ENCODE assay signal across 13 mouse cellular contexts in the genomic region with DNA sequence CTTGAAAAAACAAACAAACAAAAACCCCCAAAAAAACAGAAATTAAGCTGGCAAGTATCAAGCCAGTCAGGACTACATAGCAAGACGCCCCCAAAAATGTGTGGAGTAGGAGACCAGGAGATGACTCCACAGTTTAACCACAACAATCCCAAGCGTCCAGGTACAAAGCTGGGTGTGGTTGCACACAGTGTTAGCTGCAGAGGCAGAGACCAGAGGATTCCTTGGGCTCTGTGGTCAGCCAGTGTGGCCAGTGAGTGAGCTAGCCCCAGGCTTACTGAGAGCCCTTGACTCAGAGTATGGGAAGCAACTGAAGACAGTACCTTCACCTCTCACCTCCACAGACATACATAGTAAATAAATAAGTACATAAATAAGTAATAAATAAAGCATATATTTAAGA. TPM values are rescaled to one million over a fixed set of nuclear protein-coding genes. Genes with fewer than 3 reads are reported as not detected.
DNase-seq lines count a peak whose midpoint lies in the region; ATAC-seq lines count a peak whose summit lies in the region.
"Had no signal": no experiment of that assay in that cellular context is flagged by ENCODE, and none has a peak within 500 bp of the region (broad histone marks: within the 10 kb centered on the region; RNA-seq: fewer than 3 reads in every experiment).

No protein-coding gene starts in this region.

- no peaks in the 10 kb centered on the region for H3K36me3 ChIP-seq in forebrain, embryonic 15.5 days
- H3K36me3 ChIP-seq in forebrain, embryonic 13.5 days (ENCODE audit: poor library complexity, severe bottlenecking): no peaks in the 10 kb centered on the region
- 0 out of 2 replicates have a peak, but pooled peaks cover 2% of the 10 kb centered on the region for H3K36me3 ChIP-seq in heart, embryonic 14.5 days (ENCODE audit: control insufficient read depth, insufficient read depth, low read length)
- no peaks in the 10 kb centered on the region for H3K36me3 ChIP-seq in midbrain, embryonic 15.5 days (replicated peaks)
- H3K36me3 ChIP-seq in midbrain, embryonic 14.5 days (ENCODE audit: control insufficient read depth, insufficient read depth, low read length): no peaks in the 10 kb centered on the region
- H3K36me3 ChIP-seq in neural tube, embryonic 15.5 days: no peaks in the 10 kb centered on the region
- H3K36me3 ChIP-seq: hindbrain, embryonic 12.5 days had no signal

- no peak for DNase-seq in heart, postnatal 4 days
- no peak for DNase-seq in midbrain, embryonic 14.5 days
- no peak for DNase-seq in right cerebral cortex, postnatal 36 days (ENCODE audit: low spot score in 2 of 2)
- DNase-seq: B cell, adult 2 months; kidney, adult 11 months; layer of hippocampus, adult 9-11 months; liver had no signal

- no peaks in the 10 kb centered on the region for H3K9me3 ChIP-seq in forebrain, embryonic 15.5 days
- H3K9me3 ChIP-seq in forebrain, embryonic 13.5 days (replicated peaks): no peaks in the 10 kb centered on the region
- H3K9me3 ChIP-seq in heart, embryonic 14.5 days (ENCODE audit: control insufficient read depth, low read length): 0 out of 2 replicates have a peak, but pooled peaks cover 4% of the 10 kb centered on the region
- H3K9me3 ChIP-seq in midbrain, embryonic 15.5 days: no peaks in the 10 kb centered on the region
- H3K9me3 ChIP-seq in midbrain, embryonic 14.5 days (ENCODE audit: control insufficient read depth, low read length): no peaks in the 10 kb centered on the region
- H3K9me3 ChIP-seq in neural tube, embryonic 15.5 days (replicated peaks): no peaks in the 10 kb centered on the region
- H3K9me3 ChIP-seq: hindbrain, embryonic 12.5 days had no signal

- no peaks in the 10 kb centered on the region for H3K27me3 ChIP-seq in forebrain, embryonic 15.5 days
- H3K27me3 ChIP-seq in forebrain, embryonic 13.5 days: no peaks in the 10 kb centered on the region
- no peaks in the 10 kb centered on the region for H3K27me3 ChIP-seq in heart, embryonic 14.5 days (ENCODE audit: control insufficient read depth, insufficient read depth, low read length)
- H3K27me3 ChIP-seq in midbrain, embryonic 15.5 days (replicated peaks): no peaks in the 10 kb centered on the region
- no peaks in the 10 kb centered on the region for H3K27me3 ChIP-seq in midbrain, embryonic 14.5 days (ENCODE audit: control insufficient read depth, insufficient read depth, low read length)
- no peaks in the 10 kb centered on the region for H3K27me3 ChIP-seq in neural tube, embryonic 15.5 days (replicated peaks)

- 72% methylated on average over 2 of the region's 2 CpGs for WGBS in forebrain, embryonic 15.5 days
- 63% methylated on average over 2 of the region's 2 CpGs for WGBS in forebrain, embryonic 13.5 days
- 71% methylated on average over 2 of the region's 2 CpGs for WGBS in heart, embryonic 14.5 days
- 60% methylated on average over 2 of the region's 2 CpGs for WGBS in midbrain, embryonic 15.5 days
- 62% methylated on average over 2 of the region's 2 CpGs for WGBS in midbrain, embryonic 14.5 days
- WGBS in neural tube, embryonic 15.5 days: 70% methylated on average over 2 of the region's 2 CpGs

- no peak overlapping the region for H3K4me3 ChIP-seq in forebrain, embryonic 15.5 days
- no peak overlapping the region for H3K4me3 ChIP-seq in forebrain, embryonic 13.5 days
- H3K4me3 ChIP-seq in heart, embryonic 14.5 days (ENCODE audit: control insufficient read depth in 1 of 2, insufficient read depth in 1 of 2, low read depth in 1 of 2, low read length in 2 of 2): peak overlapping the region in 1 of 2 experiments; percentile 60; a peak in 1 of 4 replicates
- no peak overlapping the region for H3K4me3 ChIP-seq in midbrain, embryonic 15.5 days
- no peak overlapping the region for H3K4me3 ChIP-seq in midbrain, embryonic 14.5 days (replicated peaks; ENCODE audit: low read depth, low read length)
- H3K4me3 ChIP-seq in neural tube, embryonic 15.5 days (replicated peaks): no peak overlapping the region

- H3K4me2 ChIP-seq in forebrain, embryonic 15.5 days (replicated peaks): no peak overlapping the region
- no peak overlapping the region for H3K4me2 ChIP-seq in forebrain, embryonic 13.5 days
- peak overlapping the region; percentile 76 for H3K4me2 ChIP-seq in heart, embryonic 14.5 days (ENCODE audit: low read length)
- peak overlapping the region; percentile 94 for H3K4me2 ChIP-seq in midbrain, embryonic 15.5 days
- H3K4me2 ChIP-seq in midbrain, embryonic 14.5 days (ENCODE audit: low read length): no peak overlapping the region
- peak overlapping the region; percentile 80; the same call in 1 of the 2 replicates for H3K4me2 ChIP-seq in neural tube, embryonic 15.5 days

- H3K4me1 ChIP-seq in forebrain, embryonic 15.5 days: peaks cover 18% of the 10 kb centered on the region
- H3K4me1 ChIP-seq in forebrain, embryonic 13.5 days: peaks cover 17% of the 10 kb centered on the region
- H3K4me1 ChIP-seq in heart, embryonic 14.5 days (ENCODE audit: control insufficient read depth in 2 of 2, insufficient read depth in 2 of 2, low read length in 2 of 2): peaks cover 14 to 27% of the 10 kb centered on the region in 2 experiments
- H3K4me1 ChIP-seq in midbrain, embryonic 15.5 days: peaks cover 18% of the 10 kb centered on the region
- H3K4me1 ChIP-seq in midbrain, embryonic 14.5 days (ENCODE audit: control insufficient read depth, insufficient read depth, low read length): 0 out of 2 replicates have a peak, but pooled peaks cover 4% of the 10 kb centered on the region
- H3K4me1 ChIP-seq in neural tube, embryonic 15.5 days: peaks cover 21% of the 10 kb centered on the region

- no peak for ATAC-seq in forebrain, embryonic 15.5 days (replicated peaks)
- no peak for ATAC-seq in forebrain, embryonic 13.5 days
- ATAC-seq in heart, embryonic 14.5 days (ENCODE audit: insufficient number of reproducible peaks, insufficient read depth, low FRiP score, low read depth): no peak
- no peak for ATAC-seq in midbrain, embryonic 15.5 days (replicated peaks)
- no peak for ATAC-seq in midbrain, embryonic 14.5 days (ENCODE audit: low FRiP score, low TSS enrichment)
- no peak for ATAC-seq in neural tube, embryonic 15.5 days (ENCODE audit: low FRiP score)

- peak overlapping the region; percentile 80; the same call in 1 of the 2 replicates for H3K9ac ChIP-seq in forebrain, embryonic 15.5 days (replicated peaks)
- H3K9ac ChIP-seq in forebrain, embryonic 13.5 days: no peak overlapping the region
- peak overlapping the region; percentile 86 for H3K9ac ChIP-seq in heart, embryonic 14.5 days (ENCODE audit: low read length)
- H3K9ac ChIP-seq in midbrain, embryonic 15.5 days: no peak overlapping the region
- no peak overlapping the region for H3K9ac ChIP-seq in midbrain, embryonic 14.5 days (replicated peaks; ENCODE audit: low read length)
- no peak overlapping the region for H3K9ac ChIP-seq in neural tube, embryonic 15.5 days (replicated peaks)

- no peak overlapping the region for H3K27ac ChIP-seq in forebrain, embryonic 15.5 days (replicated peaks)
- no peak overlapping the region for H3K27ac ChIP-seq in forebrain, embryonic 13.5 days
- no peak overlapping the region for H3K27ac ChIP-seq in heart, embryonic 14.5 days (replicated peaks in 1 of 2; ENCODE audit: control insufficient read depth in 1 of 2, insufficient read depth in 1 of 2, low read depth in 2 of 2, low read length in 2 of 2)
- H3K27ac ChIP-seq in midbrain, embryonic 15.5 days: no peak overlapping the region
- H3K27ac ChIP-seq in midbrain, embryonic 14.5 days (replicated peaks; ENCODE audit: low read depth, low read length): no peak overlapping the region
- H3K27ac ChIP-seq in neural tube, embryonic 15.5 days (replicated peaks): no peak overlapping the region

RNA-seq across cellular contexts. Expression of a gene that starts 12.7 kb away (rescaled TPM):
- polyA plus RNA-seq in forebrain, embryonic 15.5 days (2015; fragmentation: Nextera tagmentation; extraction: Ambion mirVana): 94.6 and 95.4 TPM in 2 replicates
- 88.0 and 96.4 TPM in 2 replicates for polyA plus RNA-seq in forebrain, embryonic 13.5 days (2015; fragmentation: Nextera tagmentation; extraction: Ambion mirVana)
- 60.0 and 68.7 TPM in 2 replicates for polyA plus RNA-seq in heart, embryonic 14.5 days (2014; fragmentation: Nextera tagmentation; extraction: Ambion mirVana)
- 10 to 100 TPM; 42.4 to 43.5 TPM for total RNA-seq in heart, postnatal 4 days (2021)
- polyA plus RNA-seq in midbrain, embryonic 15.5 days (2015; fragmentation: Nextera tagmentation; extraction: Ambion mirVana): 80.2 and 83.3 TPM in 2 replicates
- 78.9 and 97.7 TPM in 2 replicates for polyA plus RNA-seq in midbrain, embryonic 14.5 days (2014; fragmentation: Nextera tagmentation; extraction: Ambion mirVana)
- polyA plus RNA-seq in neural tube, embryonic 15.5 days (2015; fragmentation: Nextera tagmentation; extraction: Ambion mirVana): 78.5 and 93.5 TPM in 2 replicates

RNA-seq across cellular contexts. Expression of a gene that starts 22.1 kb away (rescaled TPM):
- 0.11 TPM in 2 replicates for polyA plus RNA-seq in forebrain, embryonic 15.5 days (2015; fragmentation: Nextera tagmentation; extraction: Ambion mirVana)
- 0.06 TPM in 1 of 2 replicates, not detected in the other for polyA plus RNA-seq in forebrain, embryonic 13.5 days (2015; fragmentation: Nextera tagmentation; extraction: Ambion mirVana)
- 0.22 TPM in 1 of 2 replicates, not detected in the other for polyA plus RNA-seq in heart, embryonic 14.5 days (2014; fragmentation: Nextera tagmentation; extraction: Ambion mirVana)
- under 1 TPM; 0.52 to 0.86 TPM for total RNA-seq in heart, postnatal 4 days (2021)
- 0.08 TPM in 1 of 2 replicates, not detected in the other for polyA plus RNA-seq in midbrain, embryonic 15.5 days (2015; fragmentation: Nextera tagmentation; extraction: Ambion mirVana)
- polyA plus RNA-seq in midbrain, embryonic 14.5 days (2014; fragmentation: Nextera tagmentation; extraction: Ambion mirVana): not detected in 2 replicates
- 0.09 and 0.18 TPM in 2 replicates for polyA plus RNA-seq in neural tube, embryonic 15.5 days (2015; fragmentation: Nextera tagmentation; extraction: Ambion mirVana)
- polyA plus RNA-seq: hindbrain, embryonic 12.5 days had no signal

RNA-seq across cellular contexts. Expression of a gene that starts 27.4 kb away (rescaled TPM):
- 23.9 and 24.0 TPM in 2 replicates for polyA plus RNA-seq in forebrain, embryonic 15.5 days (2015; fragmentation: Nextera tagmentation; extraction: Ambion mirVana)
- 21.4 and 23.2 TPM in 2 replicates for polyA plus RNA-seq in forebrain, embryonic 13.5 days (2015; fragmentation: Nextera tagmentation; extraction: Ambion mirVana)
- 12.7 and 15.7 TPM in 2 replicates for polyA plus RNA-seq in heart, embryonic 14.5 days (2014; fragmentation: Nextera tagmentation; extraction: Ambion mirVana)
- total RNA-seq in heart, postnatal 4 days (2021): 1 to 10 TPM; 9.0 to 9.5 TPM
- 22.0 and 25.1 TPM in 2 replicates for polyA plus RNA-seq in midbrain, embryonic 15.5 days (2015; fragmentation: Nextera tagmentation; extraction: Ambion mirVana)
- 16.4 and 18.9 TPM in 2 replicates for polyA plus RNA-seq in midbrain, embryonic 14.5 days (2014; fragmentation: Nextera tagmentation; extraction: Ambion mirVana)
- 22.2 and 23.0 TPM in 2 replicates for polyA plus RNA-seq in neural tube, embryonic 15.5 days (2015; fragmentation: Nextera tagmentation; extraction: Ambion mirVana)

RNA-seq across cellular contexts. Expression of a gene that starts 27.6 kb away (rescaled TPM):
- polyA plus RNA-seq in forebrain, embryonic 15.5 days (2015; fragmentation: Nextera tagmentation; extraction: Ambion mirVana): 2.6 and 2.7 TPM in 2 replicates
- 3.6 and 4.1 TPM in 2 replicates for polyA plus RNA-seq in forebrain, embryonic 13.5 days (2015; fragmentation: Nextera tagmentation; extraction: Ambion mirVana)
- 15.2 and 15.4 TPM in 2 replicates for polyA plus RNA-seq in heart, embryonic 14.5 days (2014; fragmentation: Nextera tagmentation; extraction: Ambion mirVana)
- total RNA-seq in heart, postnatal 4 days (2021): 10 to 100 TPM; 39.0 to 47.2 TPM
- 2.1 and 2.5 TPM in 2 replicates for polyA plus RNA-seq in midbrain, embryonic 15.5 days (2015; fragmentation: Nextera tagmentation; extraction: Ambion mirVana)
- polyA plus RNA-seq in midbrain, embryonic 14.5 days (2014; fragmentation: Nextera tagmentation; extraction: Ambion mirVana): 1.6 and 1.9 TPM in 2 replicates
- 1.9 and 2.1 TPM in 2 replicates for polyA plus RNA-seq in neural tube, embryonic 15.5 days (2015; fragmentation: Nextera tagmentation; extraction: Ambion mirVana)

RNA-seq across cellular contexts. Expression of a gene that starts 49.5 kb away (rescaled TPM):
- 123 and 127 TPM in 2 replicates for polyA plus RNA-seq in forebrain, embryonic 15.5 days (2015; fragmentation: Nextera tagmentation; extraction: Ambion mirVana)
- 87.9 and 92.4 TPM in 2 replicates for polyA plus RNA-seq in forebrain, embryonic 13.5 days (2015; fragmentation: Nextera tagmentation; extraction: Ambion mirVana)
- polyA plus RNA-seq in heart, embryonic 14.5 days (2014; fragmentation: Nextera tagmentation; extraction: Ambion mirVana): 39.2 and 43.6 TPM in 2 replicates
- total RNA-seq in heart, postnatal 4 days (2021): 10 to 100 TPM; 30.2 to 32.3 TPM
- 112 and 121 TPM in 2 replicates for polyA plus RNA-seq in midbrain, embryonic 15.5 days (2015; fragmentation: Nextera tagmentation; extraction: Ambion mirVana)
- polyA plus RNA-seq in midbrain, embryonic 14.5 days (2014; fragmentation: Nextera tagmentation; extraction: Ambion mirVana): 100.0 and 101 TPM in 2 replicates
- polyA plus RNA-seq in neural tube, embryonic 15.5 days (2015; fragmentation: Nextera tagmentation; extraction: Ambion mirVana): 105 and 121 TPM in 2 replicates

Comparison
In these comparisons a context has a peak if more than half of its experiments do, and no peak if none do; other contexts are left out.
1. H3K4me2 ChIP-seq: peak in heart, embryonic 14.5 days (single experiment), midbrain, embryonic 15.5 days (single experiment) and neural tube, embryonic 15.5 days (single experiment); none in forebrain, embryonic 15.5 days (single experiment), forebrain, embryonic 13.5 days (single experiment) and midbrain, embryonic 14.5 days (single experiment).
2. H3K9ac ChIP-seq: peak in forebrain, embryonic 15.5 days (single experiment) and heart, embryonic 14.5 days (single experiment); none in forebrain, embryonic 13.5 days (single experiment), midbrain, embryonic 15.5 days (single experiment), midbrain, embryonic 14.5 days (single experiment) and neural tube, embryonic 15.5 days (single experiment).